Mouse (Mus musculus): ENCODE measurements around the gene 6030498E09Rik.

6030498E09Rik gene

DNA sequence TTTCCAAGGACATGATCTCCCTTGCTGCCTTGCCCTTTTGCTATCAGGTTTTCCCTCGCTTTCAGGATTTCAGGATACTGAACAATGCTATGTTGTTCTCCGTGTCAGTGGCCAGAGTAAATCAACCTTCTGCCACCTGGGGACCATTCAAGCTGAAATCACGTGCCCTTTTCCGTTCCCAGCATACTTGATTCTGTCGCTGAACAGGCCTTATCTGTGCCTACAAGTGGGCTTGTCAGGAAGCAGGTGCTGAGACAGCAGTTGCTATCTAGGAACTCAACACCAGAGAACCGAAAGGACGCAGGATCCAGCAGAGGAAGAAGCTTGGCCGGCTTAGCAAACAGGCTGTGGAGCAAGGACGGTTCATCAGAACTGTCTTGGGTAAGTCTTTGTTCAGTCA, at the start of gene 6030498E09Rik:
Gene 6030498E09Rik (plus strand): TSS at position 194 of the 400 bp plus-strand sequence.
- in situ Hi-C loops (cut with MboI; ENCODE audit: low pct_unique_long_range_greater_than_20kb in 1 of 2, low sequenced_read_pairs in 2 of 2, unreplicated experiment in 1 of 2), result loop anchor here in 1 of 2 experiments (10.0 to 25.0 kb wide), 2 partner anchors 88 to 260 kb away; no protein-coding TSS in a partner anchor

GRCm38 (mm10) chrX:38730081-38730480, 42.4 kb upstream of the 6030498E09Rik start:
- in situ Hi-C loops (cut with MboI; ENCODE audit: low pct_unique_long_range_greater_than_20kb in 1 of 2, low sequenced_read_pairs in 2 of 2, unreplicated experiment in 1 of 2), result no loop called here

- in situ Hi-C loops (cut with MboI; ENCODE audit: low pct_unique_long_range_greater_than_20kb in 1 of 2, low sequenced_read_pairs in 2 of 2, unreplicated experiment in 1 of 2), result no loop called here
These were observed 41.8 kb upstream of the 6030498E09Rik start for GRCm38 (mm10) chrX:38730639-38731038.

- in situ Hi-C loops (cut with MboI; ENCODE audit: low pct_unique_long_range_greater_than_20kb in 1 of 2, low sequenced_read_pairs in 2 of 2, unreplicated experiment in 1 of 2), result no loop called here
These were observed 38.8 kb upstream of the 6030498E09Rik start for GRCm38 (mm10) chrX:38733683-38734082.

GRCm38 (mm10) chrX:38734916-38735880, 37.3 kb upstream of the 6030498E09Rik start:
- in situ Hi-C loops (cut with MboI; ENCODE audit: low pct_unique_long_range_greater_than_20kb in 1 of 2, low sequenced_read_pairs in 2 of 2, unreplicated experiment in 1 of 2), result no loop called here

DNA sequence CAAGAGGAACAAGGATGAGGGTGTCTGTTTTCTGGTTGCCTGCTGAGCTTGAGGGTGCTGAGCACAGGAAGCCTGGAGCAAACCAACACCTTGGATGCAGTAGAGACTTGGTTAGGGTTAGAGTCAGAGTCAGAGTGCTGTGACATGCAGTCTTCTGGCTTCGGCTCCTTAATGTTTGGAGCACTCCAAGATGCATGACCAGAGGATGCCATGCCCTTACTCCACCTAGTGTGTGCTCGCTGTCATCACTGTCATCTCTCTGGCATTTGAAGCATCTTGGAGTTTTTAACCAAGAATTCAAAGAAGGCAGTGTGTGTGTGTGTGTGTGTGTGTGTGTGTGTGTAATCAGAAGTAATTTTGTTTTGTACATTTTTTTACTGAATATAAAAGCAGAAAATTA, 1.0 kb upstream of the 6030498E09Rik start:
- in situ Hi-C loops (cut with MboI; ENCODE audit: low pct_unique_long_range_greater_than_20kb in 1 of 2, low sequenced_read_pairs in 2 of 2, unreplicated experiment in 1 of 2), result loop anchor here in 1 of 2 experiments (10.0 to 25.0 kb wide), 2 partner anchors 87 to 259 kb away; no protein-coding TSS in a partner anchor

GRCm38 (mm10) chrX:38771886-38772285, 585 bp upstream of the 6030498E09Rik start:
- in situ Hi-C loops (cut with MboI; ENCODE audit: low pct_unique_long_range_greater_than_20kb in 1 of 2, low sequenced_read_pairs in 2 of 2, unreplicated experiment in 1 of 2), result loop anchor here in 1 of 2 experiments (10.0 to 25.0 kb wide), 2 partner anchors 87 to 260 kb away; no protein-coding TSS in a partner anchor

- in situ Hi-C loops (cut with MboI; ENCODE audit: low pct_unique_long_range_greater_than_20kb in 1 of 2, low sequenced_read_pairs in 2 of 2, unreplicated experiment in 1 of 2), result no loop called here
These were observed 21.9 kb downstream of the 6030498E09Rik start for GRCm38 (mm10) chrX:38794373-38794772.

DNA sequence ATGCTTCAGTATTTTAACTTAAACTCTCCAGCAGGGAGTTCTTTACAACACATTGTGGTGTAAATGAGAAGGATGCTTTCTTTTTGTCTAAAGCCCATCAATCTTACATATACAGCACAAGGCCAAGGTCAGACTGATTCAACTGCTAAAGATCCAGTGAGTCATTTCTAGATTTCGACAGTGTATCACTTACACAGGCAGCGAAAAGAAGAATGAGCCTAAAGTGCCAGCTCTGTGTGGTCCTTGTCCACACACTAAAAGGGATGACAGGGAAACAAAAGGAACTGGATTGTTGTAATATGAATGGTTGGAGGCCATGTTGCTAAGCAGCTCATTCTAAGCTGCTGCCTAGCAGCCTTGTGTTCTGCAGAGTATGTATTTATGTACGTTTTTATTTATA, 41.5 kb downstream of the 6030498E09Rik start:
- in situ Hi-C loops (cut with MboI; ENCODE audit: low pct_unique_long_range_greater_than_20kb in 1 of 2, low sequenced_read_pairs in 2 of 2, unreplicated experiment in 1 of 2), result no loop called here

DNA sequence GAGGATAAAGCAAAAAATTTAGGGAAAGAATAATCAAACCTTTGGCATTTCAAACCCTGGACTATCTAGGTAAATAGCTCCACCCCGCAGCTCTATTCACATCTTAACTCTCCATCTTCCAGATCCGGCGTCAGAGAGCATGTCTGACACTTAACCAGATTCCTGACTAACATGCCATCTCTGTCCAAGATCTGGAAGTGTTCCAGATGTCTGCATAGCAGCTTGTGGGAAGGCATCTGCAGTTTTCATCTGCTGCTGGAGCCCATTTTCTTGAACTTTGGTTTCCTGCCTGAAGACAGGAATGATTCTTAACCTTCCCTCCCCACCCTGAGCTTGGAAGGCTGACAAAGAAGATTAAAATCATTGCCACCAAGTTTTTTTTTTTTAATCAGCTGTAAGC, 44.4 kb downstream of the 6030498E09Rik start:
- in situ Hi-C loops (cut with MboI; ENCODE audit: low pct_unique_long_range_greater_than_20kb in 1 of 2, low sequenced_read_pairs in 2 of 2, unreplicated experiment in 1 of 2), result no loop called here

- in situ Hi-C loops (cut with MboI; ENCODE audit: low pct_unique_long_range_greater_than_20kb in 1 of 2, low sequenced_read_pairs in 2 of 2, unreplicated experiment in 1 of 2), result no loop called here
These were observed 186.1 kb downstream of the 6030498E09Rik start for GRCm38 (mm10) chrX:38958571-38958970.

- in situ Hi-C loops (cut with MboI; ENCODE audit: low pct_unique_long_range_greater_than_20kb in 1 of 2, low sequenced_read_pairs in 2 of 2, unreplicated experiment in 1 of 2), result no loop called here
These were observed 223.8 kb downstream of the 6030498E09Rik start for GRCm38 (mm10) chrX:38996265-38996664.
